Mouse (Mus musculus) cerebellum, adult 2 months (tissue): ENCODE results near the gene Upk3b.

ENCODE experiments used
- CTCF ChIP-seq: fragments of 200-500 bp; IDR thresholded peaks from 2 replicates; pipeline ENCODE4 v1.5.1; 2011; ENCODE audit warnings: low read depth, mild to moderate bottlenecking, control low read depth, low read length, moderate library complexity, borderline replicate concordance; ENCODE audit not compliant: insufficient read depth
- POLR2A ChIP-seq: fragments of 200-500 bp; IDR thresholded peaks from 2 replicates; pipeline ENCODE4 v1.6.1; 2011; ENCODE audit warnings: low read length, control low read depth, borderline replicate concordance; ENCODE audit not compliant: insufficient read depth

GRCm38 (mm10) chr5:136035285-136035684, 3.0 kb upstream of the Upk3b start:
- TF ChIP-seq CTCF (no peak), POLR2A (no peak)
